Mouse (Mus musculus) hindbrain, postnatal 0 days (tissue): ENCODE results near the gene Olfr1418. TPM values are rescaled to one million over a fixed set of nuclear protein-coding genes. Genes with fewer than 3 reads are reported as not detected.
A peak's percentile ranks its signal among the peaks of the same experiment; 100 is the strongest.

Experiments
- ATAC-seq: fragments of 200-750 bp; cut with Nextera tagmentation; 2 replicates; pipeline ENCODE4 v1.8.0; 2017; ENCODE audit warnings: mild to moderate bottlenecking, moderate TSS enrichment, moderate library complexity
- DNase-seq: peaks from one replicate; pipeline ENCODE4 v3.0.0-alpha.2; 2015; ENCODE audit warnings: low spot score
- H3K27ac ChIP-seq: fragments of 300-500 bp; sonication (generic); 2 replicates; pipeline ENCODE4 v1.5.1; 2014; ENCODE audit warnings: mild to moderate bottlenecking
- H3K27me3 ChIP-seq: fragments of 300-500 bp; sonication (generic); 2 replicates; pipeline ENCODE4 v1.6.1; 2014; ENCODE audit warnings: low read length, mixed read lengths; ENCODE audit not compliant: insufficient read depth
- H3K36me3 ChIP-seq: fragments of 300-500 bp; sonication (generic); 2 replicates; pipeline ENCODE4 v1.6.1; 2014; ENCODE audit warnings: low read length, mixed read lengths; ENCODE audit not compliant: insufficient read depth
- H3K4me1 ChIP-seq: fragments of 300-500 bp; sonication (generic); 2 replicates; pipeline ENCODE4 v1.6.1; 2014; ENCODE audit warnings: antibody characterized with exemption, low read length, mixed read lengths; ENCODE audit not compliant: insufficient read depth
- H3K4me2 ChIP-seq: fragments of 300-500 bp; sonication (generic); 2 replicates; pipeline ENCODE4 v1.6.1; 2014; ENCODE audit warnings: low read depth, mild to moderate bottlenecking, low read length, moderate library complexity, mixed read lengths
- H3K4me3 ChIP-seq: fragments of 300-500 bp; sonication (generic); 2 replicates; pipeline ENCODE4 v1.5.1; 2014; ENCODE audit warnings: low read length
- H3K9ac ChIP-seq: fragments of 300-500 bp; sonication (generic); replicated peaks from 2 replicates; pipeline ENCODE4 v1.6.1; 2014; ENCODE audit warnings: mild to moderate bottlenecking, low read length, moderate library complexity, mixed read lengths
- H3K9me3 ChIP-seq: fragments of 300-500 bp; sonication (generic); 2 replicates; pipeline ENCODE4 v1.6.1; 2016; ENCODE audit warnings: low read length, mixed read lengths
- CTCF ChIP-seq: IDR thresholded peaks from 2 replicates; pipeline ENCODE4 v1.5.1; 2016; ENCODE audit warnings: antibody characterized with exemption, control low read depth, low read depth
- WGBS: fragments of 180-500 bp; shearing (Covaris S2); extraction: QIAGEN DNeasy Blood & Tissue Kit; methylation state at CpG from one replicate; pipeline ENCODE4 v1.1.7; 2014; 5-methylcytosine and 5-hydroxymethylcytosine counted together
- polyA plus RNA-seq: library from polyadenylated mRNA; unstranded; fragments of >200 nt; fragmentation: Nextera tagmentation; extraction: Ambion mirVana; gene quantifications from 2 replicates; pipeline ENCODE4 v1.2.1, GENCODE M21; 2015
- total RNA-seq: library from RNA; depleted of rRNA; stranded (reverse); fragments of >200 nt; gene quantifications from 2 replicates; pipeline ENCODE4 v1.2.3, GENCODE M21; 2014; rRNA removed

The Olfr1418 gene
- total and polyA plus RNA-seq, 2 experiments from 2014 or later = not detected

GRCm38 (mm10) chr19:11811688-11812365 lies 49.0 kb downstream of the Olfr1418 start:
- Histone ChIP-seq H3K4me1 (peaks cover 5% of the 10 kb centered on the region; the same call in 1 of the 2 replicates), H3K36me3 (no peaks in the 10 kb centered on the region), H3K27me3 (no peaks in the 10 kb centered on the region), H3K9me3 (no peaks in the 10 kb centered on the region), H3K4me2 (0 out of 2 replicates have a peak overlapping the region, but pooled peaks have one; percentile 18), H3K9ac (no peak overlapping the region), H3K27ac (no peak overlapping the region), H3K4me3 (no peak overlapping the region)
- DNase-seq (peak; percentile 77), ATAC-seq (peak; percentile 93)
- TF ChIP-seq CTCF = no peak
- 33% methylated on average over 5 of the region's 5 CpGs for WGBS

- Histone ChIP-seq H3K4me2 (no peak overlapping the region), H3K36me3 (no peaks in the 10 kb centered on the region), H3K27ac (no peak overlapping the region), H3K4me1 (peaks cover 5% of the 10 kb centered on the region; the same call in 1 of the 2 replicates), H3K9me3 (no peaks in the 10 kb centered on the region), H3K4me3 (no peak overlapping the region), H3K27me3 (no peaks in the 10 kb centered on the region), H3K9ac (no peak overlapping the region)
- DNase-seq (peak; percentile 7), ATAC-seq (no peak)
- WGBS = 50% methylated on average over 1 of the region's 1 CpGs
- no peak for TF ChIP-seq CTCF
Observed at GRCm38 (mm10) chr19:11810856-11811255, 50.0 kb downstream of the Olfr1418 start.

GRCm38 (mm10) chr19:11810003-11810758 lies 50.7 kb downstream of the Olfr1418 start:
- H3K9me3 ChIP-seq = no peaks in the 10 kb centered on the region
- H3K27ac ChIP-seq = no peak overlapping the region
- H3K4me3 ChIP-seq = no peak overlapping the region
- no peak for TF ChIP-seq CTCF
- H3K9ac ChIP-seq = no peak overlapping the region
- H3K36me3 ChIP-seq = no peaks in the 10 kb centered on the region
- WGBS = 80% methylated on average over 5 of the region's 5 CpGs
- H3K4me1 ChIP-seq = peaks cover 5% of the 10 kb centered on the region; the same call in 1 of the 2 replicates
- ATAC-seq (no peak), DNase-seq (no peak)
- H3K27me3 ChIP-seq = no peaks in the 10 kb centered on the region
- H3K4me2 ChIP-seq = no peak overlapping the region

- Histone ChIP-seq H3K27me3 (no peaks in the 10 kb centered on the region), H3K9ac (no peak overlapping the region), H3K4me1 (peaks cover 5% of the 10 kb centered on the region; the same call in 1 of the 2 replicates), H3K27ac (no peak overlapping the region), H3K36me3 (no peaks in the 10 kb centered on the region), H3K4me2 (no peak overlapping the region), H3K9me3 (no peaks in the 10 kb centered on the region), H3K4me3 (no peak overlapping the region)
- ATAC-seq (no peak), DNase-seq (no peak)
- no peak for TF ChIP-seq CTCF
- WGBS = 80% methylated on average over 2 of the region's 2 CpGs
Observed at GRCm38 (mm10) chr19:11808452-11808851, 52.4 kb downstream of the Olfr1418 start.

- Histone ChIP-seq H3K4me2 (no peak overlapping the region), H3K27ac (no peak overlapping the region), H3K36me3 (no peaks in the 10 kb centered on the region), H3K4me1 (peaks cover 5% of the 10 kb centered on the region; the same call in 1 of the 2 replicates), H3K9ac (no peak overlapping the region), H3K9me3 (no peaks in the 10 kb centered on the region), H3K4me3 (no peak overlapping the region), H3K27me3 (no peaks in the 10 kb centered on the region)
- WGBS = 24% methylated on average over 6 of the region's 6 CpGs
- DNase-seq (no peak), ATAC-seq (no peak)
- TF ChIP-seq CTCF = no peak
Observed at GRCm38 (mm10) chr19:11807822-11808221, 53.0 kb downstream of the Olfr1418 start.

GRCm38 (mm10) chr19:11807251-11807650 lies 53.6 kb downstream of the Olfr1418 start:
- Histone ChIP-seq H3K27ac (no peak overlapping the region), H3K36me3 (no peaks in the 10 kb centered on the region), H3K27me3 (no peaks in the 10 kb centered on the region), H3K9me3 (no peaks in the 10 kb centered on the region), H3K4me2 (no peak overlapping the region), H3K4me1 (peaks cover 4% of the 10 kb centered on the region; the same call in 1 of the 2 replicates), H3K9ac (no peak overlapping the region), H3K4me3 (no peak overlapping the region)
- TF ChIP-seq CTCF = no peak
- no peak for ATAC-seq
- no peak for DNase-seq
- 60% methylated on average over 2 of the region's 2 CpGs for WGBS

- no peak overlapping the region for H3K4me2 ChIP-seq
- H3K9me3 ChIP-seq = no peaks in the 10 kb centered on the region
- DNase-seq = no peak
- WGBS = 69% methylated on average over 1 of the region's 1 CpGs
- H3K27me3 ChIP-seq = no peaks in the 10 kb centered on the region
- no peaks in the 10 kb centered on the region for H3K36me3 ChIP-seq
- no peak for TF ChIP-seq CTCF
- ATAC-seq = no peak
- no peak overlapping the region for H3K4me3 ChIP-seq
- no peak overlapping the region for H3K9ac ChIP-seq
- H3K27ac ChIP-seq = no peak overlapping the region
- no peaks in the 10 kb centered on the region for H3K4me1 ChIP-seq
Observed at GRCm38 (mm10) chr19:11804423-11804822, 56.4 kb downstream of the Olfr1418 start.

Other genes with a start within 250 kb of the Olfr1418 start
- gene Ms4a2, start 237.3 kb downstream of the Olfr1418 start, total RNA-seq = 3.7 TPM in 1 of 2 replicates, not detected in the other
- 0.19 and 0.36 TPM in 2 replicates for gene Ms4a2, start 237.3 kb downstream of the Olfr1418 start, polyA plus RNA-seq
- gene Ms4a3, start 220.2 kb downstream of the Olfr1418 start, total RNA-seq = not detected in 2 replicates
- not detected in 2 replicates for gene Ms4a3, start 220.2 kb downstream of the Olfr1418 start, polyA plus RNA-seq
- gene Oosp2, start 200.5 kb downstream of the Olfr1418 start, total RNA-seq = not detected in 2 replicates
- not detected in 2 replicates for gene Oosp2, start 200.5 kb downstream of the Olfr1418 start, polyA plus RNA-seq
- gene Oosp1, start 169.9 kb downstream of the Olfr1418 start, total RNA-seq = not detected in 2 replicates
- gene Oosp1, start 169.9 kb downstream of the Olfr1418 start, polyA plus RNA-seq = not detected in 2 replicates
- gene Oosp3, start 164.0 kb downstream of the Olfr1418 start, total RNA-seq = not detected in 2 replicates
- gene Oosp3, start 164.0 kb downstream of the Olfr1418 start, polyA plus RNA-seq = not detected in 2 replicates
- not detected in 2 replicates for gene Gif, start 113.5 kb downstream of the Olfr1418 start, total RNA-seq
- not detected in 2 replicates for gene Gif, start 113.5 kb downstream of the Olfr1418 start, polyA plus RNA-seq
- 8.8 and 14.4 TPM in 2 replicates for gene Mrpl16, start 90.7 kb downstream of the Olfr1418 start, total RNA-seq
- 54.2 and 59.1 TPM in 2 replicates for gene Mrpl16, start 90.7 kb downstream of the Olfr1418 start, polyA plus RNA-seq
- 9.2 and 16.0 TPM in 2 replicates for gene Stx3, start 41.7 kb downstream of the Olfr1418 start, total RNA-seq
- gene Stx3, start 41.7 kb downstream of the Olfr1418 start, polyA plus RNA-seq = 24.3 and 25.5 TPM in 2 replicates
- gene Olfr1417, start 21.8 kb downstream of the Olfr1418 start, total RNA-seq = not detected in 2 replicates
- 0.19 and 0.20 TPM in 2 replicates for gene Olfr1417, start 21.8 kb downstream of the Olfr1418 start, polyA plus RNA-seq
- not detected in 2 replicates for gene Olfr1419, start 14.0 kb upstream of the Olfr1418 start, total RNA-seq
- gene Olfr1419, start 14.0 kb upstream of the Olfr1418 start, polyA plus RNA-seq = not detected in 2 replicates
- gene Olfr1420, start 25.5 kb upstream of the Olfr1418 start, total RNA-seq = not detected in 2 replicates
- gene Olfr1420, start 25.5 kb upstream of the Olfr1418 start, polyA plus RNA-seq = not detected in 2 replicates
- 11.1 and 12.3 TPM in 2 replicates for gene Patl1, start 51.3 kb upstream of the Olfr1418 start, total RNA-seq
- 9.8 and 11.5 TPM in 2 replicates for gene Patl1, start 51.3 kb upstream of the Olfr1418 start, polyA plus RNA-seq
- gene Osbp, start 104.9 kb upstream of the Olfr1418 start, total RNA-seq = 25.5 and 28.0 TPM in 2 replicates
- gene Osbp, start 104.9 kb upstream of the Olfr1418 start, polyA plus RNA-seq = 2.5 and 2.6 TPM in 2 replicates
- not detected in 2 replicates for gene Olfr1423, start 180.3 kb upstream of the Olfr1418 start, total RNA-seq
- gene Olfr1423, start 180.3 kb upstream of the Olfr1418 start, polyA plus RNA-seq = not detected in 2 replicates
- not detected in 2 replicates for gene Olfr1424, start 201.6 kb upstream of the Olfr1418 start, total RNA-seq
- not detected in 2 replicates for gene Olfr1424, start 201.6 kb upstream of the Olfr1418 start, polyA plus RNA-seq
- gene Olfr1425, start 216.7 kb upstream of the Olfr1418 start, total RNA-seq = not detected in 2 replicates
- not detected in 2 replicates for gene Olfr1425, start 216.7 kb upstream of the Olfr1418 start, polyA plus RNA-seq
- gene Olfr1426, start 230.9 kb upstream of the Olfr1418 start, total RNA-seq = not detected in 2 replicates
- gene Olfr1426, start 230.9 kb upstream of the Olfr1418 start, polyA plus RNA-seq = not detected in 2 replicates
- gene Olfr1427, start 242.3 kb upstream of the Olfr1418 start, total RNA-seq = not detected in 2 replicates
- not detected in 2 replicates for gene Olfr1427, start 242.3 kb upstream of the Olfr1418 start, polyA plus RNA-seq